Mouse (Mus musculus): ENCODE results near the gene Prkar2a.

The Prkar2a gene

DNA sequence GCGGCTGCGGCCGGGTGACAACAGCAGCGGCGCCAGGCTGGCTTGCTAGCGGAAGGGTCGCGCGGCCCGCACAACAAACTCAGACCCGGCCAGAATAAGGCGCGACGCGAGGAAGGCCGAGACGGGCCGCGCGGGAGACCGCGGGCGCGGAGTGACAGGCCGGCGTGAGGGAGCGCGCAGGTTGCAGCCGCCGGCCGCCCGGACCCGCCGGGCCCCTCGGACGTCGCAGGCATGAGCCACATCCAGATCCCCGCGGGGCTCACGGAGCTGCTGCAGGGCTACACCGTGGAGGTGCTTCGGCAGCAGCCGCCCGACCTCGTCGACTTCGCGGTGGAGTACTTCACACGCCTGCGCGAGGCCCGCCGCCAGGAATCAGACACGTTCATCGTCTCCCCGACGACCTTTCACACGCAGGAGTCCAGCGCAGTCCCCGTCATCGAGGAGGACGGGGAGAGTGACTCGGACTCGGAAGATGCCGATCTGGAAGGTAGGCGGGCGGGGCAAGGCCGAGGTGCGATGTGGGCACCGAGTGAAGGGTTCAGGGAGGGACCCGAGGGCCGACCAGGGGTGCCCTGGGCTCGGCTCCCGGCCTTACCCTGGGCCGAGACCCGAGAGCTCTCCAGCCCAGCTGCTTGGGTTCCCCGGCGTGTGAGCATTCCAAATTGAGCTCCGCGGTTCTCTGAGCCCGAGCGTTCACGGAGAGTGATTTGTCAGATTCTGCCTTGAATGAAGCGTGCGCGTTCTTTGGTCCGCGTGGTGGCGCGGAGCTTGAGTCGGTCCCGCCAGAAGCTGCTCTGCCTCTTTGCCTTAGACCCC, 3.3 kb downstream of the Prkar2a start:
- in situ Hi-C loops (cut with MboI, MseI) = no loop called here

DNA sequence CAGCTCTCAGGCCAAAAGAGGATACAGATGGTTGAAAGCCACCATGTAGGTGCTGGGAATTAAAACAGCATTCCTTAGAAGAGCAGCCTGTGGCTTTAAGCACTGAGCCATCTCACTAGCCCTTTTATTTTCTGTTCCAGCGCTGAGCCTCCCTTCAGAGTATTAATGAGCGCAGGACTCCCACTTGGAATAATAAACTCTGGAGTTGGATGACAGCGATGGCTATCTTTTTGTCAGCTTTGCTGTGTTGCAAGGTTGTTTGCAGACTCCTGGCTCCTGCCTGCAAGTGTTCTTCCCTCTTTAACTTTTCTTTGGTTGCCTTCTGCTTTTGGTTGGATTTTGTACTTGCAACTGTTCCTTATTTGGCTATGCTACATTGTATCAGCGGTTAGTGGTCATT, 4.8 kb downstream of the Prkar2a start:
- in situ Hi-C loops (cut with MboI, MseI) = no loop called here

DNA sequence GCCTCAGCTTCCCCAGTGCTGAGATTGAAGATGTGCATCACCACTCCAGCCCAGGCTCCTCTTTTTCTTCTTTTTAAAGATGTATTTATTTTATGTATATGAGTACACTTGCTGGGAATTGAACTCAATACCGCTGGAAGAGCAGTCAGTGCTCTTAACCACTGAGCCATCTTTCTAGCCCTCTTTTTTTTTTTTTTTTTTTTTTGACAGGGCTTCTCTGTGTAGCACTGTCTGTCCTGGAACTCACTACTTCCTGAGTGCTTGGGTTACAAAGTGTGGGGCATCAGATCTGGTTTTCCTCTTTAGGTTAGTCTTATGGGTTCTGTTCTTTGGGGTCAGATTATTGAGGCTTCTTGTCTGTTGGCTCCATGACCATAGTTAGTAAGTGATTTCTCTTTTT, 5.4 kb downstream of the Prkar2a start:
- in situ Hi-C loops (cut with MboI, MseI) = no loop called here

- in situ Hi-C loops (cut with MboI, MseI) = no loop called here
Measured at GRCm38 (mm10) chr9:108702476-108702875, 13.4 kb downstream of the Prkar2a start.

GRCm38 (mm10) chr9:108703373-108704110, 14.4 kb downstream of the Prkar2a start:
- in situ Hi-C loops (cut with MboI, MseI) = no loop called here

GRCm38 (mm10) chr9:108704591-108704990, 15.5 kb downstream of the Prkar2a start:
- in situ Hi-C loops (cut with MboI, MseI) = no loop called here

DNA sequence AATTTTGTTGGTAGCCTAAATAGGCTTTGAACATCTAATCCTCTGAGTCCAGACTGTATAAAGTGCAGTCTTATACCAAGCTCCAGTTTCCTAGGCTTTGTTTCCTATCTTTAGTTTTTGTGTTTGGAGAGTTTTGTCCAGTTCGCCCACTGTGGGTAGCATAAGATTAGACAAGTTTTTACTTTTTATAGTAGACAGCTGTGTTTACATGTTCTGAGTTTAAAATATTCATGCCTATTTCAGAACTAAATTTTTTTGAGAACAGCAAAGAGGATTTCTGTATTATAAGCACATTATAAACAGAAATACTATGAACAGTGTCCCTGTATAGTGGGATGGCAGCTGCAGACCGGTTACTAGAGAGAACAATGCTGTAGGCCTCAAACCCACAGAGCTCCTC, 18.1 kb downstream of the Prkar2a start:
- in situ Hi-C loops (cut with MboI, MseI) = no loop called here

DNA sequence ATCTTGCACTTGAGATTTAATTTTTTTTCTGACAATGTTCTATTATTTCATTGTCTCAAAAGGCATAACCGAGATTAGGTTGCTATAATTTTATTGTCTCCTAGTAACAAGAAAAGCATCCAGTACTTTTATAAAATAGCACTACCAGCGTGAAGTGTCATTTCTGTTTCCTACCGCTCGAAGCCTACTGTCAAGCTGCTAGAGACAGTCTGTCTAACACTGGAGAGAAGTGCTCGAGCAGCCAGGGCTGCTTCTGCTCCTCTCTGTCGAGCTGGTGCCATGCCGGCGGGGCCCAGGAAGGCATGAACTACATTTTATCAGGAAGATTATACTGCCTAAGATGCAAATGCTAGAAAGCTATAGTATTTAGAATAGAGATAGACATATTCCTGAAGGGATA, 19.7 kb downstream of the Prkar2a start:
- in situ Hi-C loops (cut with MboI, MseI) = no loop called here

GRCm38 (mm10) chr9:108710767-108711166, 21.7 kb downstream of the Prkar2a start:
- in situ Hi-C loops (cut with MboI, MseI) = no loop called here

GRCm38 (mm10) chr9:108716199-108716598, 27.1 kb downstream of the Prkar2a start:
- in situ Hi-C loops (cut with MboI, MseI) = no loop called here

- in situ Hi-C loops (cut with MboI, MseI) = no loop called here
Measured at GRCm38 (mm10) chr9:108723751-108724150, 34.6 kb downstream of the Prkar2a start.

DNA sequence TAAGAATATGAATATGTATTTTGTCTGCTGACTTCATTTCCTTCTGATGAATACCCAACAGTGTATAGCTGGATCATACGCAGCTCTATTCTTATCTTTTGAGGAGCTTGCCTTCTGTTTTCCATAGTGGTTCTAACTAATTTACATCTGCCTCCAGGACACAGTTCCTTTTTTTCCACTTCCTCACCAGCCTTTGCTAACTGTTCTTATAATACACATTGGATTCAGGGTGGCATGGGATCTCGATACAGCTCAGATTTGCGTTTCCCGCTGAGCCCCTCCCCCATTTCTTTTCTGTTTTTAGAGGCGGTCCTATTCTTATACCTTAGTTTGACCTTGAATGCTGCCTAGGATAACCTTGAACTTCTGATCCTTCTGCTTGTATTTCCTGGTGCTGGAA, 37.0 kb downstream of the Prkar2a start:
- in situ Hi-C loops (cut with MboI, MseI) = no loop called here

DNA sequence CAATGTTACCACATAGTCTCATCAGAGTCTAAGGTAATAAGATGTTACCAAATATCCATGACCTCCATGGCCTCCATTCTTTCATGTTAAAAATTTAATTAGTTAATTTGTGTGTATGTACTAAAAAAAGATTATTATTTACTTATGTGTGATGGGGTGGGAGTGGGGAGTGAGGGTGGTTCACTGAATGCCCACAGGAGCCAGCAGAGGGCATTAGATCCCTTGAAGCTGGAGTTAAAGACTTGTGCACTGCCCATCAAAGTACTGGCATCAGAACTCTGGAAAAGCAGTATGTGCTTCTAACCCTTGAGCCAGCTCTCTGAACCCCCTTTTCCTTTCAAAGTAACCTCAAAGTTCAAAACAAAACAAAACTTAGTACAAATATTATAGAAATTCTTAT, 39.9 kb downstream of the Prkar2a start:
- in situ Hi-C loops (cut with MboI, MseI) = no loop called here

GRCm38 (mm10) chr9:108732462-108732861, 43.3 kb downstream of the Prkar2a start:
- in situ Hi-C loops (cut with MboI, MseI) = no loop called here

GRCm38 (mm10) chr9:108734626-108735025, 45.5 kb downstream of the Prkar2a start:
- in situ Hi-C loops (cut with MboI, MseI) = no loop called here

GRCm38 (mm10) chr9:108739239-108739638, 50.1 kb downstream of the Prkar2a start:
- in situ Hi-C loops (cut with MboI, MseI) = no loop called here

GRCm38 (mm10) chr9:108740062-108740461, 50.9 kb downstream of the Prkar2a start:
- in situ Hi-C loops (cut with MboI, MseI) = loop anchor here (10.0 kb wide), 1 partner anchor 175 kb away; the partner anchor contains the start of gene Tmem89

DNA sequence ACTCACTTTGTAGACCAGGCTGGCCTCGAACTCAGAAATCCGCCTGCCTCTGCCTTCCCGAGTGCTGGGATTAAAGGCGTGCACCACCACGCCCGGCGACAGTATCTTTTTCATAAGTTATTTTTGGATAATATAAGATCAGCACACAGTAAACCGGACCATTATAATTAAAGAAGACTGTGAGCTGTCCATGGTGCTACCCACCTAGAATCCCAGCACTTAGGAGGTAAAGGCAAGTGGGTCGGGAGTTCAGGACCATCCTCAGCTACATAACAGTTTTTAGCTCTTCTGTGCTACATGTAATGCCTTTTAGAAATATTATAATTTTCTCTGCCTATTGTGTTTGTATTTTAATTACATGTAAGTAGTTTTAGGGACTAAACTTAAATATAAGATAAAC, 52.9 kb downstream of the Prkar2a start:
- in situ Hi-C loops (cut with MboI, MseI) = loop anchor here (10.0 kb wide), 1 partner anchor 173 kb away; the partner anchor contains the start of gene Tmem89

GRCm38 (mm10) chr9:108746876-108747499, 57.9 kb downstream of the Prkar2a start:
- in situ Hi-C loops (cut with MboI, MseI) = loop anchor here (10.0 kb wide), 1 partner anchor 168 kb away; the partner anchor contains the start of gene Tmem89

- in situ Hi-C loops (cut with MboI, MseI) = loop anchor here (10.0 kb wide), 1 partner anchor 167 kb away; the partner anchor contains the start of gene Tmem89
Measured at GRCm38 (mm10) chr9:108747694-108748093, 58.6 kb downstream of the Prkar2a start.

DNA sequence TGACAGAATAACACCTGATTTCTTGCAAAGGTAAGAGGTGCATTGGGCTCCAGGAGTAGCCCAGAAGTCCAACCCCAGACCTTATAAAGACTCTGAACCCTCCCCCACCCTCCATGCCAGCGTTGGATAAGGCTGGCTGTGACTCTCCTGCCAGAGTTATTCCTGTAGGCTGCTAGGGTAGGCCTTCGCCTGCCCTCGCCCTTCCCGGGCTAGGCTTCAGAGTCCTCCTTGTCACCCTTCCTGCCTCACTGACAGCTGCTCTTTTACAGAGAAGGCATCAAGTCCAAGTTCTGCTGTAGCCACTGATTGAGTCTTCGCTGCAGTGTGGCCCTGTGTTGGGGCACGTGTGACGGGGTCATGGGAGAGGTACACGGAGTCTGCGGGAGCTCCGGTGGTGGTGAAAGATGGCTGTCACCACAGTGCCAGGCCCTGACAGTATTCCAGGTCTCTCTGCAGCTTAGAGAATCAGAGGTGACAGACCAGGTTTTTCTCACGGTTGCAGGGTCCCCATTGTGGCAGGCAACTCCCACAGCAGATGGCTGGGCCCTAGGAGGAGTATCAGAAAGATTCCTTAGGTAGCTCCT, 59.6 kb downstream of the Prkar2a start:
- in situ Hi-C loops (cut with MboI, MseI) = loop anchor here (10.0 kb wide), 1 partner anchor 166 kb away; the partner anchor contains the start of gene Tmem89

DNA sequence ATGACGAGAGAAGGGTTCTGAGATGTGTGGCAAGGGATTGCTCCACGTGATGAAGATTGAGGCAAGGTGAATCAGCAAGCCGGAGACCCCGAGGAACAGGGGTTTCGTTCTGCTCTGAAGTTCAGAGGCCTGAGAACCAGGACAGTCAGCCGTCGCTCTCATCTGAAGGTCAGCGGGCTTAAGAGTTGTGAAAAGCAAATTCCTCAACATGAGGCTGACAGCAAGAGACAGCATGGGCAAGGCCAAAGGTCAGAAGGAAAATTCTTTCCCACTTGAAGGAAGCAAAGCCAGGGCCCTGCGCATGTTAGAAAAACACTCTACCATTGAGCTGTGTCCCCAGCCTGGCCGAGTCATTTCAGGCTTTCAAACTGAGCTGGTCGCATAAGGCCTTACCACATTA, 61.5 kb downstream of the Prkar2a start:
- in situ Hi-C loops (cut with MboI, MseI) = no loop called here

Measured in regulatory T cell (primary cell).